Mouse (Mus musculus): ENCODE measurements at regions not wholly inside any gene's neighbourhood (a gene's known extent, or its start where the extent isn't known, plus 50 kb on each side); places are given as distances from the start of the nearest gene placed in this dataset.

- no peak for DNase-seq (ENCODE audit: low read depth, low spot score)
Measured at GRCm38 (mm10) chr10:56892666-56893209, 515.6 kb downstream of the Gja1 start.

GRCm38 (mm10) chr10:56893210-56893705 lies 516.1 kb downstream of the Gja1 start:
- DNase-seq (ENCODE audit: low read depth, low spot score), result no peak

- DNase-seq (ENCODE audit: low read depth, low spot score), result no peak
Measured at GRCm38 (mm10) chr10:56899640-56900274, 522.6 kb downstream of the Gja1 start.

GRCm38 (mm10) chr10:56900914-56901313 lies 523.8 kb downstream of the Gja1 start:
- no peak for DNase-seq (ENCODE audit: low read depth, low spot score)

GRCm38 (mm10) chr10:56912711-56913110 lies 535.6 kb downstream of the Gja1 start:
- no peak for DNase-seq (ENCODE audit: low read depth, low spot score)

GRCm38 (mm10) chr10:56914103-56914502 lies 537.0 kb downstream of the Gja1 start:
- DNase-seq (ENCODE audit: low read depth, low spot score), result no peak

GRCm38 (mm10) chr10:56918412-56918811 lies 541.3 kb downstream of the Gja1 start:
- DNase-seq (ENCODE audit: low read depth, low spot score), result no peak

GRCm38 (mm10) chr10:56920711-56921672 lies 543.9 kb downstream of the Gja1 start:
- no peak for DNase-seq (ENCODE audit: low read depth, low spot score)

GRCm38 (mm10) chr10:56935174-56935573 lies 551.0 kb upstream of the Hsf2 start:
- DNase-seq (ENCODE audit: low read depth, low spot score), result no peak

GRCm38 (mm10) chr10:56941972-56942371 lies 544.2 kb upstream of the Hsf2 start:
- no peak for DNase-seq (ENCODE audit: low read depth, low spot score)

- no peak for DNase-seq (ENCODE audit: low read depth, low spot score)
Measured at GRCm38 (mm10) chr10:56944434-56945145, 541.6 kb upstream of the Hsf2 start.

- no peak for DNase-seq (ENCODE audit: low read depth, low spot score)
Measured at GRCm38 (mm10) chr10:56956728-56957127, 529.5 kb upstream of the Hsf2 start.

GRCm38 (mm10) chr10:56962096-56962807 lies 523.9 kb upstream of the Hsf2 start:
- no peak for DNase-seq (ENCODE audit: low read depth, low spot score)

- DNase-seq (ENCODE audit: low read depth, low spot score), result no peak
Measured at GRCm38 (mm10) chr10:56963215-56963614, 523.0 kb upstream of the Hsf2 start.

- no peak for DNase-seq (ENCODE audit: low read depth, low spot score)
Measured at GRCm38 (mm10) chr10:56968913-56969312, 517.3 kb upstream of the Hsf2 start.

GRCm38 (mm10) chr10:56974812-56975211 lies 511.4 kb upstream of the Hsf2 start:
- DNase-seq (ENCODE audit: low read depth, low spot score), result no peak

- DNase-seq (ENCODE audit: low read depth, low spot score), result no peak
Measured at GRCm38 (mm10) chr10:56979601-56980000, 506.6 kb upstream of the Hsf2 start.

- no peak for DNase-seq (ENCODE audit: low read depth, low spot score)
Measured at GRCm38 (mm10) chr10:56980821-56981220, 505.4 kb upstream of the Hsf2 start.

- no peak for DNase-seq (ENCODE audit: low read depth, low spot score)
Measured at GRCm38 (mm10) chr10:56982526-56983190, 503.5 kb upstream of the Hsf2 start.

GRCm38 (mm10) chr10:56994969-56995368 lies 491.2 kb upstream of the Hsf2 start:
- DNase-seq (ENCODE audit: low read depth, low spot score), result no peak

Data from ES-CJ7 (cell line).